Mouse (Mus musculus): ENCODE data around the gene Kdf1.

Kdf1 gene

DNA sequence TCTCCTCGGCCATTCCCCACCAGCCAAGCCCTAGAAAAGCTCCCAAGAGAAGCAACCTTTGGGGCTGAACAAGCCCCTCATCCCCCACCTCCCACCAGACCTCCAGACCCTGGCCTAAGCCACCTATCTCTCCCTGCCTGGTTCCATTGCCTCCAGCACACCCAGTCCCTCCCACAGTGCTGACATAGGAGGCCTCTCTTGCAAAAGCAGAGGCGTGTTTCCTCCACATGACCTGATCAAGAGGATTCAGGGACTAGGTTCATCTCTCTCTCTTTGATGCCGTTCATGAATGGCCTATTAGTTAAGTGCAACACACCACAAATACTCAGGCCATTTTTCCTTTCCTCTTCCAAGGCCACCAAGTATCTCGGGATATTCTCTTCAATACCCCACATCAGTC lies 41.1 kb downstream of the Kdf1 start:
- no peaks in the 10 kb centered on the region for H3K36me3 ChIP-seq (ENCODE audit: control insufficient read depth, insufficient read depth, low read length, poor library complexity, severe bottlenecking)
- no peak for DNase-seq (ENCODE audit: low read depth, low spot score)

DNA sequence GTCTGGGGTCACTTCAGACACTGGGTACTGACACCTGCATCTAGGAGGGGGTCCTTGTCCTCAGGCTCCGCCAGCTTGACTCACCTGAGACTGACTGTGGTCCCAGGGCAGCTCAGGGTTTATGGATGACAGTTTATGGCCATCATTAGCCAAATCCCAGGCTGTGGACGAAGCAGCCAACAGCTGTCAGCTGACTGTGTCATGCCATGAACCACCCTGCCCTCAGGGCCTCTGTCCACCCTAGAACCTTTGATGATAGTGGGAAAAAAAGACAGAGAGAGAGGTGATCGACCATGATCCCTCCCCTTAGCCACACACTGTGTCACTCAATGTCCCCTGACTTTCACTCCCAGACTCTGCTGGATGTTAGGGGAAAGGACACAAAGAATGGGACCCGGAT lies 42.9 kb downstream of the Kdf1 start:
- no peaks in the 10 kb centered on the region for H3K27me3 ChIP-seq (ENCODE audit: control insufficient read depth, insufficient read depth, low read length, poor library complexity, severe bottlenecking)
- no peaks in the 10 kb centered on the region for H3K36me3 ChIP-seq (ENCODE audit: control insufficient read depth, insufficient read depth, low read length, poor library complexity, severe bottlenecking)
- DNase-seq (ENCODE audit: low read depth, low spot score): no peak

More for the DNA sequence above, 41.1 kb downstream of the Kdf1 start:
- no peaks in the 10 kb centered on the region for H3K27me3 ChIP-seq (ENCODE audit: control insufficient read depth, insufficient read depth, low read length, poor library complexity, severe bottlenecking)

DNA sequence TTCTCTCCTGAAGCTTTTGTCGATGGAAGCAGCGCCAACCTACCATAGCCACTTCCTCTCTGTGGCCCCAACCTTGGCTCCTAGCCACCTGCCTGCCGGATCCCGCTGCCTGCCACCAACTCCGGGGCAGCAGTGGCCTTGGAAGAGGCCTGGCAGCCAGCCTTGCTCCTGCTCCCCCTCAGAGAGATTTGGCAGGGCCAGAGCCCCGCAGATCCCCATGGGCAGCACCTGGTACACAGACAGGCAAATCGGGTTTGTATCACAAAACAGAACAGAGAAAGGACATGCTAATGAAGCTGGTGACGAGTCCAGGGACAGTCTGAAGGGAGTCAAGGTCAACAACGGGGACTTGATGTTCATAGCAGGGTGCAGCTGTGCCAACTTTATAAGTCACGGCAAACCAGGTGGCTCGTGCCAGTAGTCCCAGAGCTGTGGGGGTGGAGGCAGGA lies 44.4 kb downstream of the Kdf1 start:
- H3K36me3 ChIP-seq (ENCODE audit: control insufficient read depth, insufficient read depth, low read length, poor library complexity, severe bottlenecking): no peaks in the 10 kb centered on the region
- H3K27me3 ChIP-seq (ENCODE audit: control insufficient read depth, insufficient read depth, low read length, poor library complexity, severe bottlenecking): no peaks in the 10 kb centered on the region
- no peak for DNase-seq (ENCODE audit: low read depth, low spot score)

DNA sequence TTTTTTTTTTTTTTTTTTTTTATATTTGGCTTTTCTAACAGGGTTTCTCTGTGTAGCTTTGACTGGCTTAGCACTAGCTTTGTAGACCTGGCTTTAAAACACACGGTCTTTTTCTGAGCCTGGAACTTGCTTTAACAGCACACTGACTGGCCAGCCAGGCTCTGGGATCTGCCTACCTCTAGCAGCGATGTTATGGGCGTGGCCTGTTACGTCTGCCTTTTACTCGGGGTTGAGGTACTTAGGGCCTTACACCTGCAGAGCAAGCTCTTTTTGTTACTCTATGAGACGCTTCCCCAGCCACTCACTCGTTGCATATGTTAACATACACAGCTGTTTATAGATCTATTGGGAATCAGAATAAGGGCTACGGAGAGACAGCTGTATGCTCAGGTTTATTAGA lies 48.5 kb downstream of the Kdf1 start:
- no peak for DNase-seq (ENCODE audit: low read depth, low spot score)

DNA sequence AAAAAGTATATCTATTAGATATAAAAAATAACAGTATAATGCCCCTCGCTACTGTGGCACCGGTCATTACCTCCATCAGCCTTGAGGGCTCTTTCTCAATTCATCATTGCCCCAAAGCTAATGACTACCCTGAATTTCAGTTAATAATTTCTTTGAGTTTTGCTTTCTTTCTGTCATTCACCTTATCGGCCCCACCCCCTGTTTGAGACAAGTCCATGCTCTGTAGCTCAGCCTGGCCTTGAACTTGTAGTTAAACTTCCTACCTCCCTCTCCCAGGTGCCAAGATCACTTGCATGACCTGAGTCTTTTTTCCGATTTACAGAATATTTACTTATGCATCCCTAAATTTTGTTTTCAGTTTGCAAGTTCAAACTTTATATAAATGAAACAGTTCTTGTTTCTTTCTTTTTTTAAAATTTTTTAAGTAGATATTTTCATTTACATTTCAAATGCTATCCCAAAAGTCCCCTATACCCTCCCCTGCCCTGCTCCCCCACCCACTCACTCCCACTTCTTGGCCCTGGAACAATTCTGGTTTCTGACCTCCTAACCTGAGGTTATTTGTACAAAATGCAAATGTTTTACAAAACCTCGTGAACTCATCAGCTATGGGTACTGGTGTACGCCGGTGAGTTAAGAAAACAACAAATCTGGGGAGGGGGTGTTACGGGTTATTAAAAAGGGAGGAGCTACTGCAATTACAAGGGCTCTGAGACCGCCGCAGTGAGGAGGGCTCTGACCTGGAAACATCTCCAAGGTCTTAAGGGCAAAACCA lies 50.7 kb downstream of the Kdf1 start:
- no peak for DNase-seq (ENCODE audit: low read depth, low spot score)
- no peaks in the 10 kb centered on the region for H3K36me3 ChIP-seq (ENCODE audit: control insufficient read depth, insufficient read depth, low read length, poor library complexity, severe bottlenecking)
- no peaks in the 10 kb centered on the region for H3K27me3 ChIP-seq (ENCODE audit: control insufficient read depth, insufficient read depth, low read length, poor library complexity, severe bottlenecking)

More for the DNA sequence above, 48.5 kb downstream of the Kdf1 start:
- H3K36me3 ChIP-seq (ENCODE audit: control insufficient read depth, insufficient read depth, low read length, poor library complexity, severe bottlenecking): no peaks in the 10 kb centered on the region
- H3K27me3 ChIP-seq (ENCODE audit: control insufficient read depth, insufficient read depth, low read length, poor library complexity, severe bottlenecking): no peaks in the 10 kb centered on the region

DNA sequence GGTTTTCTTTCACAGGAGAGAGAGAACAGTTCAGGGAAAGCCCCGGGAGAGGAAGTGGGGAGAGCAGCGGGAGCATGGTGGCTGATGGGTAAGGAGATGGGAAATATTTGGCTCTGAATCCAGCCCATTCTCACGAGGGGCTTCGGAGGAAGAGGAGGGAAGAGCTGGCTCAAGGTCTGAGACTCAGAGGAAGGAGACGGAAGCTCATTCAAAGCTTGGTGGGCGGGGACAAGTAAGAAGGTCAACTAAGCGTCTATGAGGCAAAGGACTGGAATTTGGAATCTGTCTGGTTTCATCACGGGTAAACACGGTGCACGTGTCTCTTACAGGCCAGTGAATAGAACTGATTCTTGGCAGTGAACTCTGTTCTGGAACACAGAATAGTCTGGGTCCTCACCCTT lies 51.3 kb downstream of the Kdf1 start:
- DNase-seq (ENCODE audit: low read depth, low spot score): no peak
- Histone ChIP-seq H3K27me3 (ENCODE audit: control insufficient read depth, insufficient read depth, low read length, poor library complexity, severe bottlenecking) (no peaks in the 10 kb centered on the region), H3K36me3 (ENCODE audit: control insufficient read depth, insufficient read depth, low read length, poor library complexity, severe bottlenecking) (no peaks in the 10 kb centered on the region)

DNA sequence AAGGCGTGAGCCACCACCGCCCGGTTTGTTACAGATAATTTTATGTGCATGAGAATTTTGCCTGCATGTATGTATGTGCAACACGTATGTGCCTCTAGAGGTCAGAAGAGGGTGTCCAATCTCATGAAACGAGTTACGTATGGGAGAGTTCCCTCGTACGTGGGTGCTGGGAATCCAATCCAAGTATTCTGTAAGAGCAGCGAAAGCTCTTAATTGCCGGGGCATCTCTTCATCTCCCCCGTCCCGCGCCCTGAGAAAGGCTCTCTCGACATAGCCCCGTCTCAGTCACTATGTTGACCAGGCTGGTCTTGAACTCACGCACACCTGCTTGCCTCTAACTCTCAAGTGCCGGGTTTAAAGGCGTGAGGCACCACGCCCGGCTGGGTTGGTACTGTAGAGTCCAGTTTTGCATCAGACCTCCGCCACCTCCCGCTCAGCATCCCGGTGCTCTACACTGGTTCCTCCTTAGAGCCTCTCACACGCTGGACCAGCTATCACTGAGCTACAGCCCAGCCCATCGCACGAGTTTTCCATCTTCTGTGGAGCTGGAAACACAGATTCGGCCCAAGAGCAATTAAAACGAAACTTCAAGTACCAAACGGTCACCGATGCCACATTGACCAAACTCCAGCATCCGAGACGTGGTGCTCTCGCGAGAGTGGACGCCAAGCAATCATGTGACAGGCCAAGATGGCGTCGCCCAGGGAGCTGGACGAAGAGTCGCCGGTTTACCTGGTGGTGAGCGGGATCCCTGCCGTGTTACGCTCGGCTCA lies 55.5 kb downstream of the Kdf1 start, which contains the start of gene Gpatch3:
TSS of gene Gpatch3 (plus strand) at position 676 of the 773 bp plus-strand sequence.
- Histone ChIP-seq H3K36me3 (ENCODE audit: control insufficient read depth, insufficient read depth, low read length, poor library complexity, severe bottlenecking) (no peaks in the 10 kb centered on the region; the same call in 1 of the 2 replicates), H3K27me3 (ENCODE audit: control insufficient read depth, insufficient read depth, low read length, poor library complexity, severe bottlenecking) (no peaks in the 10 kb centered on the region)
- peak; percentile 94 for DNase-seq (ENCODE audit: low read depth, low spot score)

DNA sequence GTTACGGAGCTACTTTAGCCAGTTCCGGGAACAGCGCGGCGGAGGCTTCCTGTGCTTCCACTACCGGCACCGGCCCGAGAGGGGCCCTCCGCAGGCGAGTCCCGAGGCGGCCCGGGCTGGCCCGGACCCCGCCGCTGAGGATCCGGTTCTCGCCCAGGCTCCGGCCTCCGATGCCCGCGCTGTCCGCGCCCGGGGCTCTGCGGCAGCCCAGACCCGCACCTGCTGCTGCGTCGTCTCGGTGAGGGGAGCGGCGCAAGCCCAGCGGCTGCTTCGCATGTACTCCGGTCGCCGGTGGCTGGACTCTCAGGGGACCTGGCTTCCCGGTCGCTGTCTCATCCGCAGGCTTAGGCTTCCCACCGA lies 56.1 kb downstream of the Kdf1 start:
- H3K27me3 ChIP-seq (ENCODE audit: control insufficient read depth, insufficient read depth, low read length, poor library complexity, severe bottlenecking): no peaks in the 10 kb centered on the region
- no peak for DNase-seq (ENCODE audit: low read depth, low spot score)
- H3K36me3 ChIP-seq (ENCODE audit: control insufficient read depth, insufficient read depth, low read length, poor library complexity, severe bottlenecking): no peaks in the 10 kb centered on the region; the same call in 1 of the 2 replicates

DNA sequence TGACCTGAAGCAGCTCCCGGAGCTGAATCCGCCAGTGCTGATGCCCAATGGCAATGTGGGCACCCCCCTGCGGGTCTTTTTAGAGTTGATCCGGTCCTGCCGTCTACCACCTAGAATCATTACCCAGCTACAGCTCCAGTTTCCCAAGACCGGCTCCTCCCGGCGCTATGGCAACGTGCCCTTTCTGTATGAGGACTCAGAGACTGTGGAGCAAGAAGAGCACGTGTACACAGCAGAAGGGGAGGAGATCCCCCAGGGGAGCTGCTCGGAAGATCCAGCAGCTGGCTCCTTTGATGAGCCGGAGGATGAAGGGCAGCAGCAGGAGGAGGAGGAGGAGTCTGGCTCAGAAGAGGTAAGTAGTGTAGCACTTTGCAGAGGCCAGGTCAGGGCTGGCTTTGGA lies 59.2 kb downstream of the Kdf1 start:
- DNase-seq (ENCODE audit: low read depth, low spot score): no peak
- Histone ChIP-seq H3K27me3 (ENCODE audit: control insufficient read depth, insufficient read depth, low read length, poor library complexity, severe bottlenecking) (no peaks in the 10 kb centered on the region), H3K36me3 (ENCODE audit: control insufficient read depth, insufficient read depth, low read length, poor library complexity, severe bottlenecking) (peaks cover 3% of the 10 kb centered on the region)

Measured in splenic B cell, adult 2 months (primary cell).